Mouse (Mus musculus): ENCODE data around the gene Smox. TPM values are rescaled to one million over a fixed set of nuclear protein-coding genes. Genes with fewer than 3 reads are reported as not detected.

Smox gene
- total RNA-seq (2023): 10 to 100 TPM; 27.0 to 32.1 TPM

GRCm38 (mm10) chr2:131491196-131491595 lies at the start of gene Smox:
Gene Smox (plus strand): TSS chr2:131491496.

GRCm38 (mm10) chr2:131561891-131562585 lies 70.7 kb downstream of the Smox start, which contains the start of gene Adra1d:
Gene Adra1d (minus strand): TSS chr2:131562283.

Other genes with a start within 250 kb of the Smox start
- 10 to 100 TPM; 40.1 to 40.2 TPM for gene Pank2, start 229.0 kb upstream of the Smox start, total RNA-seq (2023)
- 1 to 10 TPM; 5.2 to 9.1 TPM for gene Rnf24, start 138.6 kb upstream of the Smox start, total RNA-seq (2023)
- gene Adra1d, start 70.8 kb downstream of the Smox start, total RNA-seq (2023): not detected